In genomic region chr11:9048011-9048702, GRCm38 (mm10) we compare ENCODE assay signal across 8 mouse cellular contexts. TPM values are rescaled to one million over a fixed set of nuclear protein-coding genes. Genes with fewer than 3 reads are reported as not detected.
DNase-seq lines count a peak whose midpoint lies in the region; ATAC-seq and TF ChIP-seq lines count a peak whose summit lies in the region.

Gm11992 (plus strand) TSS chr11:9048594.

- 5% methylated on average over 21 of the region's 21 CpGs for WGBS in hindbrain, embryonic 10.5 days
- 4% methylated on average over 21 of the region's 21 CpGs for WGBS in lung, embryonic 16.5 days
- WGBS in thymus, adult 2 months = 7% methylated on average over 21 of the region's 21 CpGs

- H3K4me2 ChIP-seq in lung, embryonic 16.5 days (ENCODE audit: low read depth, low read length) = peak within 1 kb of the TSS; percentile 98

- H3K4me1 ChIP-seq in hindbrain, embryonic 10.5 days (replicated peaks) = peaks cover 7% of the 10 kb centered on the region
- H3K4me1 ChIP-seq in lung, embryonic 16.5 days (replicated peaks; ENCODE audit: control insufficient read depth, insufficient read depth, low read length) = peaks cover 4% of the 10 kb centered on the region
- peaks cover 9% of the 10 kb centered on the region for H3K4me1 ChIP-seq in thymus, adult 2 months (replicated peaks; ENCODE audit: control insufficient read depth, insufficient read depth, low read length)

- peak; percentile 100 for ATAC-seq in Patski
- peak; percentile 100 for ATAC-seq in lung, embryonic 16.5 days (ENCODE audit: low read depth)

- no peaks in the 10 kb centered on the region for H3K27me3 ChIP-seq in Patski
- H3K27me3 ChIP-seq in hindbrain, embryonic 10.5 days (ENCODE audit: insufficient read depth, poor library complexity, severe bottlenecking) = peaks cover 28% of the 10 kb centered on the region
- H3K27me3 ChIP-seq in lung, embryonic 16.5 days (ENCODE audit: control insufficient read depth, insufficient read depth, low read depth, low read length) = peaks cover 7% of the 10 kb centered on the region
- no peaks in the 10 kb centered on the region; the same call in 1 of the 2 replicates for H3K27me3 ChIP-seq in thymus, adult 2 months (ENCODE audit: control insufficient read depth, insufficient read depth, low read length)

- POLR2A ChIA-PET in Patski (lab: Charles Lee) = no interaction called here

- H3K9ac ChIP-seq in lung, embryonic 16.5 days (ENCODE audit: low read length) = peak within 1 kb of the TSS; percentile 55

- H3K36me3 ChIP-seq in hindbrain, embryonic 10.5 days = no peaks in the 10 kb centered on the region
- no peaks in the 10 kb centered on the region for H3K36me3 ChIP-seq in lung, embryonic 16.5 days (ENCODE audit: control insufficient read depth, insufficient read depth, low read length)
- H3K36me3 ChIP-seq in thymus, adult 2 months (ENCODE audit: control insufficient read depth, insufficient read depth, low read length) = no peaks in the 10 kb centered on the region

- no peaks in the 10 kb centered on the region for H3K9me3 ChIP-seq in hindbrain, embryonic 10.5 days
- no peaks in the 10 kb centered on the region for H3K9me3 ChIP-seq in lung, embryonic 16.5 days (ENCODE audit: control insufficient read depth, low read length)

- H3K4me3 ChIP-seq in hindbrain, embryonic 10.5 days = peak within 1 kb of the TSS; percentile 65
- peak within 1 kb of the TSS; percentile 47 for H3K4me3 ChIP-seq in lung, embryonic 16.5 days (ENCODE audit: low read length)
- H3K4me3 ChIP-seq in thymus, adult 2 months (ENCODE audit: control insufficient read depth, insufficient read depth, low read length) = peak within 1 kb of the TSS; percentile 5

- H3K27ac ChIP-seq in hindbrain, embryonic 10.5 days = peak within 1 kb of the TSS; percentile 69
- H3K27ac ChIP-seq in lung, embryonic 16.5 days (ENCODE audit: low read length) = no peak within 1 kb of the TSS
- no peak within 1 kb of the TSS for H3K27ac ChIP-seq in thymus, adult 2 months (ENCODE audit: control insufficient read depth, insufficient read depth, low read length)

- no peak for TF ChIP-seq CTCF in Patski (IDR thresholded peaks at IDR 0.05)
- TF ChIP-seq CTCF in thymus, adult 2 months (IDR thresholded peaks at IDR 0.05; ENCODE audit: borderline replicate concordance, control insufficient read depth, extremely low read depth, insufficient read depth, low read length, poor library complexity) = no peak

- TF ChIP-seq POLR2A in thymus, adult 2 months (IDR thresholded peaks at IDR 0.05; ENCODE audit: control insufficient read depth, extremely low read depth, insufficient read depth, low read length, poor library complexity) = no peak

- in situ Hi-C loops in Patski (cut with MboI; ENCODE audit: low pct_unique_long_range_greater_than_20kb) = no loop called here

- CTCF ChIA-PET in Patski (lab: Charles Lee) = interaction anchor here (0.6 kb wide), 1 partner anchor 62 kb away, joined by 3 read pairs; no protein-coding TSS in a partner anchor

- DNase-seq in Patski (ENCODE audit: low read depth, low spot score) = peak; percentile 37
- DNase-seq in cerebellum, postnatal 10 days = peak; percentile 91 to 93
- DNase-seq in frontal cortex, adult 2 months (ENCODE audit: extremely low spot score in 1 of 2, low spot score in 1 of 2) = peak; percentile 57 to 82
- peak; percentile 91 for DNase-seq in hindbrain, embryonic 10.5 days (ENCODE audit: low spot score)
- peak; percentile 88 for DNase-seq in layer of hippocampus, adult 9-11 months
- DNase-seq in ovary, adult 18-20 months (ENCODE audit: low spot score) = peak; percentile 72
- peak; percentile 65 for DNase-seq in thymus, adult 2 months

RNA-seq across cellular contexts. Expression of gene Gm11992, which starts in this region (rescaled TPM):
- polyA plus RNA-seq in Patski (2021) = 2.6 TPM
- 1.0 and 1.1 TPM in 2 replicates for polyA plus RNA-seq in frontal cortex, adult 2 months (2012; rRNA removed)
- 1.2 and 1.3 TPM in 2 replicates for polyA plus RNA-seq in hindbrain, embryonic 10.5 days (2016; fragmentation: Nextera tagmentation; extraction: Ambion mirVana)
- polyA plus RNA-seq in lung, embryonic 16.5 days (2015; fragmentation: Nextera tagmentation; extraction: Ambion mirVana) = 2.8 and 3.5 TPM in 2 replicates
- polyA plus RNA-seq in thymus, adult 2 months (2012; rRNA removed) = 0.40 and 0.43 TPM in 2 replicates

Comparison
In these comparisons a context has a peak if more than half of its experiments do, and no peak if none do; other contexts are left out.
1. Peak in DNase-seq and H3K4me3 ChIP-seq in thymus, adult 2 months; RNA of the gene not detected or under 1 TPM.
2. DNase-seq: peak in every context shown above with its lines; median percentile 92 in cerebellum, postnatal 10 days; 91 in hindbrain, embryonic 10.5 days; 88 in layer of hippocampus, adult 9-11 months; 72 in ovary, adult 18-20 months; 70 in frontal cortex, adult 2 months; 65 in thymus, adult 2 months; 37 in Patski.
3. H3K4me3 ChIP-seq: peak in every context shown above with its lines; median percentile 65 in hindbrain, embryonic 10.5 days; 47 in lung, embryonic 16.5 days; 5 in thymus, adult 2 months.